Mouse (Mus musculus) thymus, postnatal 36 days (tissue): ENCODE data around the gene Slc35f1.
"Not testable (repeated sequence)": the region's sequence is repeated elsewhere in the genome, so short reads cannot be mapped to it uniquely, and the experiment has no call there.

Source experiments
- DNase-seq, 2 experiments: peaks; one replicate each; pipeline ENCODE4 v3.0.0; 2022; ENCODE audit warnings: mixed read lengths in 2 of 2

Gene Slc35f1

DNA sequence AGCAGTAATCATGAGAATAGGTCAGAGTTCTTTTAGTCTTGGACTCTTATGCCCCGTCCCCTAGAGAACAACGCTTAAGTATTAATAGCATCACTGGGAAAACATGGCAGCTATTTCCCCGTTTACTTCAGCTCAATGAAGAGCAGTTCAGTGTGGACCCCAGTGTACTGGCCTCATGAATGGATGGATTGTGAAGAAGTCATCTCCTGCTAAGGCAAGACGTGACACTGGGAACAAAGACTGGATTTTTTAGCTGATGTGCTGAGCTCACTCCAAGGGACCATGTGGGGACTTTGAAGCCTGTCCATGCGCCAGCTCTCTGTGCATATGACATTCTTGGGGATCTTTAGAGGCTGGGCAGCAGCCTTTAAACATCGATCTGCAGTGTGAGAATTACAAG is 101.2 kb downstream of the Slc35f1 start:
- DNase-seq = no peak

DNA sequence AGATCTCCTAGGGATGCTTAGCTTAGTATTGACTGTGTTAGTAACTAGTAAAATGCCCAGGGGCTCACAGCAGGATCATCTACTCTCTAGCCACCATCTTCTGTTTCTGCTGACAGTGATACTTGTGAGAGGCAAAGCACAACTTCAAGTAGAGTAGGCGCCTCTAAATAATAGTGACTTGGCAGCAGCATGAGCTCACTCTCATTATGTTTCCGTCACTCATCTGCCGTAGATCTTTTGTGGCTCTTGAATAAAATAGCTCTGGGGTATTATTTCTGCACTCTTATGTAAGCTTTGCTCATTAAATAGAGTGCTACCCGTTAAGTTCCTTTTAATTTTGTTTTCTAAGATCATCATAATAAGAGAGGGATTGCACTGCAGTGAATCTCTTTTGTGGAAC is 107.1 kb downstream of the Slc35f1 start:
- no peak for DNase-seq

DNA sequence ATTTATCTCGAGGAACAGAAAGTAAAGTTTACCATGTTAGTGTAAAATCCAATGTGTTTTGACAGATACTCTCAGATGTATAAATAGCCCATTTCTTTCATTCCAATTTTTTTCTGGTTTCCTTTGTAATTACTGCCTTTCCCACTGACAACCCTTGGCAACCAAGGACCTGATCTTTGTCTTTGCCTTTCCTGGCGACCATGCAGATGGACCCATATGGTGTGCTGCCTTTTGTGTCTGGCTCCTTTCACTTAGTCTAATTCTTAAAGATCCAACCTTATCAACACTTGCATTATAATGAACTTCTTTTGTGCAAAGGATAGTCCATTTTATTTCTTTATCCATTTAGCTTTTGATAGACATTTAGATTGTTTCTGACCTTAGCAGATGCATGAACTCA is 117.5 kb downstream of the Slc35f1 start:
- DNase-seq = no peak

DNA sequence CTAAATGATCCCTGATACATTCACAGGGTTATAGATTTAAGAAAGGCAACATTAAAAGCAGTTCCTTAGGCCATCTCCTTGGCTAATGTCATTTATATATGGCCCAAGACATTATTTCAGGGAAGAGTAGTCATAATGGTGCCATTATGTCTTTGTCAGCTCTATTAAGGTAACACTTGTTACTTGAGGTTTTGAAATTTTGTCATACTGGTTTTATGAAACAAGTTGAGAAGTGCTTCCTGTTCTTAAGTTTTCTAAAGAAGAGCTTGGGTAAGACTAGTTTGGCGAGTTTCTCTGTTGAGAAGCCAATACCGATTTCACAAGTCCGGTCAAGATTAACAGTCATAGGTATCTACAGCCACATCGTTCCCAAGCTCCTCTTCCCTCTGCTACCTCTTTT is 122.5 kb downstream of the Slc35f1 start:
- no peak for DNase-seq

DNA sequence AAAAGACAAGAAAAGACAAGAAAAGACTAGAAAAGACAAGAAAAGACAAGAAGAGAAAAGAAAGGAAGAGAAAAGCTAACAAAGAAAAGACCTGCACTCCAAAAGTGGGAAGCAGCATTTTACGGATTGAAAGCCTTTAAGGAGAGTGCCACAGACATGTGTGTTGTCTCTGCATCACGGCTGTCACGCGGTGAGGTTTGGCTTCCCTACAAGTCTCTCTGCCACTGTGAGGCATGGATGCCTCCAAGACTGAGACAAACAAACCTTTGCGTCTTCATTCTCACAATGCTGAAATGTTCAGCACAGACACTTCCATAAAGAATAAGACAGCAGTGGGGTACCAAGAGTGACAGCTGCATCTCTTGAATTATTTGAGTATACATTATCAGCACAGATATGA is 124.0 kb downstream of the Slc35f1 start:
- DNase-seq = no peak

DNA sequence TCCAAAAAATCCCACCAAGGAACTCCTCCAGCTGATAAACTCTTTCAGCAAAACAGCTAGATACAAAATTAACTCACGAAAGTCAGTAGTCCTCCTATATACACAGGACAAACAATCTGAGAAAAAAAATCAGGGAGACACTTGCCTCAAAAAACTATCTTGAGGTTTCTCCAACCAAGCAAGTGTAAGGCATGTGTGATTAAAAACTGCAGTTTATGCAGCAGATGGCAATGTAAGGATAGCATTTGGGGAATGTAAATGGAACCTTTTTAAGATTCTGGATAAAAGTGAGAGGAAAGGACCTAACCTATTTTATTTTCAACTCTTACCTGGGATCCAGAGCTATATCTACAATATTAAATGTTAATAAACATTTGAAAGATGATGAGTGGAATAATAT is 129.3 kb downstream of the Slc35f1 start:
- DNase-seq = no peak

DNA sequence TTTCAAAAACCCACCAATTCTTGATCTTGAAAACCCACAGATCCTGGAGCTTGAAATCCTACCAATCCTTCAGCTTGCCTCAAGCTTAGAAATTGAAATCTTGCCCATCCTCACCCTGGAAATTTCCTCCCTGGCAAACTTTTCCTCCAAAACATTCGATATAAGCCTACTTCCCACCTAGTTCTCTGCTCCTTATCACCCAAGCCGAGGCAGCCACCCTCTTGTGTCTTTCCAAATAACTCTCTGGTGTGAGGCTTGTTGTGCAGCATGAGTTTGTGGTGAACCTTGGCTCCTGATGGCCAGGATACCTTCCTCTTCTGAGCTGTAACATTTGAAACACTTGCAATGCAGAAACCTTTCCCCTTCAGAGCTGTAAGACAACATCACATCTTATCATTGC is 132.6 kb downstream of the Slc35f1 start:
- no peak for DNase-seq

DNA sequence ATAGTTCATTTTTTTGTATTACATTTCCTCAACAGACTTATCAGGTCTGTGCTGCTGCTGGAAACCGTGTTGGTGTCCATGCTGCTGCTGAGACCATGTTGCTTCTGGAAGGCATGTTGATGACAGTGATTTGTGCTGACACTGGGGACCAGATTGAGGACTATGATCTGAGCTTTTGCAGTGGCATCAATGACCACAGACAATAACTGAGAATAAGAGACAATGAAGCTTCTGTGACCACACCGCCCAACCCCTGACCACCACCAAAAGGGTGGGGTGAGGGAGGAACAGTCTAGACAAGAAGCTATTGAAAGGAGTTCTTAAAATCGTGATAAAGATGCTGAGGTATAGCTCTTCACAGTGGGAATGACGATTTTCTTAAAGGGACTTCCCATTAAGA is 135.4 kb downstream of the Slc35f1 start:
- no peak for DNase-seq

DNA sequence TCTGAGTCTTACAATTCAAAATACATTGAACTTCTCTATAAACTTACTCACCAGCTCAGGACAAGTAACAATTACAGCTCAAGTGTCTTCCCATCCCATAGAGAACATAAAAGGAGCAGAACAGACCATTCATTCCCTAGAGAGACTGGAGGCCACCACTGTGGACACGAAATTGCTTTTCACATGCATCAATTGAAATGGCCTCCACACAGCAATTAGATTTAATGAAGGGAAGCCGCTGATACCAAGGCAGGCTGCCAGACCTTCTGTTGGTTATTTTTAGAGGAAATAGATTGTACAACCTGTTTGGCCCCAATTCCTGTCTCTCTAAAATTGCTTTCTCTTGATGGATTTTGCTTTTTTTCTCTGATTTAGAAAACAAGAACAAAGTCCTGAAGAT is 150.5 kb downstream of the Slc35f1 start:
- no peak for DNase-seq

DNA sequence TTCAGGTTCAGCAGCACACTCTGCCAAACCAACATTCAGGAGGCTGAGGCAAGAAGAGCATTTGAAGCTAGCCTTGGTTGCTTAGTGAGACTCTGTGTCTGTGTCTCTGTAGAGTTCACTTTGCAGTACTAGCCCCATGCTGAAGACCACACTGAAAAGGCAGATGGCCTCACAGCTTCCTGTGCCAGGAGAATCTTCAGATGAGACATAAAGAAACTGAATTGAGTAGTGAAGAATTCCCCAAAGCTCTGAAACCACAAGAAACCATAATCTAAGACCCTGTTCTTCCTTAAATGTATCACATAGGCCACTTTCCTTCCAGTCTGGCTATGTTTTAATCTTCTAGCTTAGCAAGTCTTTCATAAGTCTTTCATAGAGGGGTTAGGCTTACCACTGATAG is 161.7 kb downstream of the Slc35f1 start:
- no peak for DNase-seq

DNA sequence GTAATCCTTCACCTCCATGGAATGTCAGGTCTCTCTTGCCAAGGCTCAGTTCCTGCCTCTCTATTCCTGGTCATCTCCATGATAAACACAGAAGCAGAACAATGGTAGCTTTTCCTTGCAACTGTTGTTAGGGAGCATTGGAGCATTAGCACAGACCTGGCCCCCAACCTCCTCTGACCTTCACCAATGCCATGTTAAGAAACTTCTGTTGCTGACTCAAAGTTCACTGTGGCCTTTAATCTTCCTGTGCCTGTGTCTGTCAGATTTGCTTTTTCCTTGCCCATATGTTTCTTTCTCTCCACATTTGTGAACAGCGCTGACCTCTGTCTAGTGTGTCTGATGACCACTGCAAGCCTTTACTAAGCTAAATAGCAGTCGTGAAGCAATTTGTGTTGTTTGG is 170.5 kb downstream of the Slc35f1 start:
- no peak for DNase-seq

DNA sequence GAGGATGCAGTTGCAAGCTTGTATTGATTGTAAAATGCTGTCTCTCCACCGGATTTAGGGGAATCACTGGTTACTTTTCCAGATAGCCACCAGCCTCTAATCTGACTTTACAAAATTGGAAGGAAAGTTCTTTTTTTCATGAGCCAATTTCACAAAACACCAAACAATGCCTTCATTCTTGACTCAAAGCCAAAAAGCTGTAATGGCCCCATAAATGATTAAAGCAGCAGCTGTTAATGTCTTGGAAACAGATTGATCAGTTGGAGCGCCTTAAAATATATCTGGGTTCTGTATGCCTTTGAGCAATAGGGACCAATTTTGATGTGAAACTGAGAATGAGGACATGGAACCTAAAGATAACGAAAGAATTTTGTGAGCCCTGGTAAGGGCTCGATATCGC is 174.6 kb downstream of the Slc35f1 start:
- DNase-seq = no peak

DNA sequence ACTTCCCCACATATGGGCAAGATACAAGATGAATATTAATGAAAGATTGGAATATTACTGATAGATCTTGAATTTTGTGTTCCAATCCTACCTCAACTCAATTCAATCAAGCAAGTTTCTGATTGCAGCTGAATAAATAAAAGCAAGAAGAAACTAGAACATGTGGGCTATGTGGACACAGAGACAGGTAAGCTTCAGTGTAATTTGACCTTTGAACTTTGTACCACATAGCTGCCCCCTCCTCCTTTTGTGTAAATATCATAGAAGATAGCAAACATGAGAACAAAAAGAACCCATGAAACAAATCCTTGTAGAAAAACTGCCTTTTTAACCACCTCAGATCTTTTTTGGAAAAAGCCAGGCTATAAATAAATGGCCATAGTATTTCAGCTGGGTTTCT is 180.8 kb downstream of the Slc35f1 start:
- DNase-seq = no peak

DNA sequence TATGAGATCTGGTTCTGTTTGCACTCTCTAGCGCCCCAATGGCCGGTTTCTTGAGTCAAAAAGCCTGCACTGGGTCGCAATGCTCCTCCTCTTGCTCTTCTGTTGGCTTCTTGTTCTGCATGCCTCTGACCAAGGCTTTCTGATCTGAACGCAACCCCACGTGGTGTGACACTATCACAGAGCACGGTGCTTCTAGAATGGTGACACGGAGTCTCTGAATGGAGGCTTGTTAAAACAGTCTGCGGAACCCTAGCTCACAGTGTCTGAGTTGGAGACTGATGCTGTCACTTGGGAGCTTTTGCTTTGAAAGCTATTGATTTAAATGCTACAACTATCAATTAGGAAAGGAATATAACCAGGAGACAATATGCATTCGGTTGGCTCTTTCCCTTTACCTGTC is 183.8 kb downstream of the Slc35f1 start:
- no peak for DNase-seq

DNA sequence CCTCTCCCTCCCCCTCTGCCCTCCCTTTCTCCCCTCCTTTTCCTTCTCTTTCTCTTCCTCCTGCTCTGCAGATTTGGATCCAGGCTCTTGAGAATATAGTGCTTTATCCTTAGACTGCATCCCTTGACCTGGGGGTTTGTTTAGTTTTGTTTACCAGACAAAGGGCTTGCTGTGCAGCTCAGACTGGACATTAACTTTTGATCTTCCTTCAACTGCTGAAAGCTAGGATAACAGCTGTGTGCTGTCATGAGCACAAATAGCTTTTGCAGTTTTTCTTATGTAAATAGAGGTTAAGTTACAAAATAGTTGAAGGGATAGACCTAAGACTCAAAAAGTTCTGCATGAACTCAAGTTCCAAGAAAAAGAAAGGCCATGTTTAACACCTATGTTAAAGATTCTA is 184.4 kb downstream of the Slc35f1 start:
- DNase-seq = no peak

DNA sequence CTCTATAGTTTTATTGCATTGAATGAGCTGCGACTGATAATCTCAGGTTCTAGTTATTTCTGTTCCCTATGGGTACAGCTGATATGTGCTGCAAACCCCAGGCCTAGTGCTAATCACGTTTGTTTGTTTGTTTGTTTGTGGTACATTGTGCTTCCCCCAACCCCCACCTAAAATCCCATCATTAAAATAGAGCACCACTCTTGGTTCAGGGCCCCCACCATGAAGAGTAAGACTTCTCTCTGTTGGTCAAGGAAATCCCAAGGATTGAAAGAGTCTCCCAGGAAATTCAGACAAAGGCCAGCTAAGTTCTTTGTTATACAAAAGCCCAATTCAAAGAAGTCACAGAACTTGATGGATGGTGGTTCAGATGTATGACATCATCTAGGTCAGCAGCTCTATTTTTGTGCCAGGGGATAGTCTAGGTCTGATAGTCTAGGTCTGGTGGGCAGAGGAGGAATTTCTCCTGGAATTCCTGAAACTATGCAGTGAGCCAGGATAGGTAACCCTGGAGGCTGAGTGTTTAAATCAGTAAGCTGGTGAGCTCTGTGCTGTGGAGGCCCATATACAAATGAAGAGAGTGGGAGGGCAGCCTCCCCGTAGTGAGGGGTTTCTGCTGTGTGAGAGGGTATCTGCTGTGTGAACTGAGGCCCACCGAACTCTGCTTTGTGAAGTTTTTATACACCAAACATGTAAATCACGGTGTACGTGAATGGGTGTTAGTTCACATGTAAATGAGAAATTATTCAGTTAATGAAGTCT is 187.1 kb downstream of the Slc35f1 start:
- no peak for DNase-seq

DNA sequence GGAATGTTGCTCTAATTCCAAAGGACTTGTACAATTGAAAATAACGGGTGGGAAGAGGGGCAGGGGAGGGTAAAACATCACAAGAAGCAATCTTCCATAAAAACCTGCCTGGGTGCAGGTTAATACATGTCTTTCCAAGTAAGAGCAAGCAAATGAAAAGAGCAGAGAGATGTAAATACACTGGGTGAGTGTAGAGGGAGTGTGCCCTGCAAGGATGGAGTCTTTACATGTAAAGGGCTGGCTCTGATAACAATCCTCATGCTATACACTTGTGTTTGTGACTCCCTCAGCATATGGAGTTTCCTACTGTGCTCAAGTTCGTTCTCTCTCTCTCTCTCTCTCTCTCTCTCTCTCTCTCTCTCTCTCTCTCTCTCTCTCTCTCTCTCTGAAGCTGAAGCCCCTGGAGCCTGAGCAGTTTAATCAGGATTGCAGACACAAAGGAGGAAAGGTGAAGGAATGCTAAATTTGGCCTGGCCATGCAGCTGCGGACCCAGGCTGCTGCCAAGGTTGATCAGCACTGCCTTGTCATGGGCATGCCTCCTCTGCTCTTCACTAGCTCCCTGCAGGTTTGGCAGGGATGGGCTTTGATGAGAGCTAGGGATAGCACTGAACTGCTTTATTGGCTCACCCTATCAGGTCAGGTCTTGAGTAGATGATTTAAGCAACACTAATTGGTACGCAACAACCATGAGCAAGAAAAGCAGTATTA is 187.9 kb downstream of the Slc35f1 start:
- DNase-seq = no peak

DNA sequence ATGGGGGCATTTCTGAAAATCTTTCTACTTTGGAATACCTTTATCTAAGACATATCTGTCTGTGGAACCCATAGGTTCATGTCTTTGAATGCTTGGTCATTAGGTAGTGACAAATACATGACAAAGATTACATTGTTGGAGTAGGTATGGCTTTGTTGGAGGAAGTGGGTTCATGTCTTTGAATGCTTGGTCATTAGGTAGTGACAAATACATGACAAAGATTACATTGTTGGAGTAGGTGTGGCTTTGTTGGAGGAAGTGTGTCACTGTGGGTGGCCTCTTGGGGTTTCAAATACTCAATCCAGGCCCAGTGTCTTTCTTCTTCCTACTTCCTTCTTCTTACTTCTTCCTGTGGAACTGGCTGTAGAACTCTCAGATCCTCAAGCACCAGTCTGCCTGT is 206.4 kb downstream of the Slc35f1 start:
- not testable (repeated sequence) for DNase-seq

DNA sequence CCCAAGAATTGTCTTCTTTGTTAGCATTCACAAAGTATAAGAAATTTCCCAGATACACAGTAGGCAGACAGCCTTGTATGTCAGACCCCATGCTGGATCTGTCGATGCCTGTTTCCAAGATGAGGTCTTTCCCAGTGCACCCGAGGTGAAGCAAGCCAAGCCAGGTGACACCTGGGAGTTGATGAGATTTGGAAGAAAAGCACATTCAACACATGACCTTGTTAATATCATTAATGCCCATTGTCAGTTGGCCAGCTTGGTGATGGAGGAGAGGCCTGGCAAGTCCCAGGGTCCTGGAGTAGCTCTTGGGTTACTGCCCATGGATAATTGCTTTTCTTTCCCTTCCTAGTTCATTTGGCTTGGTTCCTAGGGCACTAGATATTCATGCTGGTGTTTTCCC is 214.6 kb downstream of the Slc35f1 start:
- no peak for DNase-seq

DNA sequence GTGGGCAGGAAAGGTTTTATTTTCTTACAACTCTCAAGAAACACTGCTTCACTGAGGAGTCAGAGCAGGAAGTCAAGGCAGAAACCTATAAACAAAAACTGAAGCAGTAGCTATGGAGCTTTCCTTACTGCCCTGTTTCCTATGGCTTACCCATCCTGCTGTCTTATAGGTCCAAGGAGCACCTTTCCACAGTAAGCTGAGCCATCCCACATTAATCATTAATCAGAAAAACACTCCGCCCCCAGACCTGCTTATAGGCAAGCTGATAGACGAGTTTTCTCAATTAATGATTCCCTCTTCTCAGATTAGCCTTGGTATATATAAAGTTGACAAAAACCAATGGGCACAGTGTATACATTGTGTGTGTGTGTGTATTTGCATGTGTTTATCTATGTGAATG is 221.4 kb downstream of the Slc35f1 start:
- no peak for DNase-seq

DNA sequence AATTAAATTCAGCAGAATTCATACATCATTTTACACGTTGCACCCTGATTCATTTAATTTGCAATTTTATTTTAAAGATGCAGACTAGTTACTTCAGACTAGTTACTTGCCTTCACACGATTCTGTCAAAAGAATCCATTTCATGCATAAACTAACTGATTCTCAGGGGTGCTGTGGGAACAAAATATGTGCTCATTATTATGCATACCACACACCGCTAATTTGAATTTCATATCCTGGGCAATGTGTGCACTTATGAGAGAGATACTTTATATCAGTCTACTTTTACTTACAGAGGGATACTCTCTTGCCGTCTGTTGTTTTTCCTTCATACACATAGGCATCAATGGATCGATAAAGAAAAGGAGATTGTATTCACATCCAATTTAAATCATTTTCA is 228.4 kb downstream of the Slc35f1 start:
- no peak for DNase-seq

DNA sequence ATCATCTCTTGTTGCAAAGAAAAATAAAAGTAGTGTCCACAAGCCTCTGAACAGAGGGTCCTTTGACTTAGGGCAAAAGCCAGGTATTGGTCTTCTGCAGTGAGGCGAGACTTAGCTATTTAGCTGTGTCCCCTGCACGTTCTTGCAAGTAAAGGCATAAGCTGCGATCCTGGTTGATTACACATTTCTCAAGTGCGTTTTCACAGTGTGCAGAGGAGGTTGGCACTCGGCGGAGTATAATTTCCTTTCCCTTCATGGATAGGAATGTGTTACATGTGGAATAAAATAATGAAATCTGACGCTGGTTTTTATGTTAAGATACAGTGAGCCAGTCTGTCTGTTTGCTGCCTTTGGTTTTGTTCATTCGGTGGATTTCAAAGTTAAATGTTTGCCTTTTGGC is 232.8 kb downstream of the Slc35f1 start:
- DNase-seq = no peak

DNA sequence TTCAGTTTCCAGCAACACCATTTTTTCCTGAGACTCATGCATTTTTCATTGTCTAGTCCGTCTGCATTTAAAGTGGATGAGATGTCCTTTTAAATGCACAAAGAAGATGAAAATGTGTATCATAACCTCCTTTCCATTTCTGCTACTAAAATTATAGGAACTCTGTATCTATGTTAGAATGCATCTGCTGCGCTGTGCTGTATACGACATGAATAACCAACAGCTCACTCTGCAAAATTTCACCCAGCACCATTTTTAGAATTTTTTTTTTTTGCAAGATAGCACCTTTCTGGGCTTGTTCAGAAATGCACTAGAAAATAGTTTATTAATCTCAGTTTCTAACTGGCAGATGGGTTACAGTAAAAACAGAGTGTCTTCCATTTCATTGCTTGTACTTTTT is 236.0 kb downstream of the Slc35f1 start:
- no peak for DNase-seq

DNA sequence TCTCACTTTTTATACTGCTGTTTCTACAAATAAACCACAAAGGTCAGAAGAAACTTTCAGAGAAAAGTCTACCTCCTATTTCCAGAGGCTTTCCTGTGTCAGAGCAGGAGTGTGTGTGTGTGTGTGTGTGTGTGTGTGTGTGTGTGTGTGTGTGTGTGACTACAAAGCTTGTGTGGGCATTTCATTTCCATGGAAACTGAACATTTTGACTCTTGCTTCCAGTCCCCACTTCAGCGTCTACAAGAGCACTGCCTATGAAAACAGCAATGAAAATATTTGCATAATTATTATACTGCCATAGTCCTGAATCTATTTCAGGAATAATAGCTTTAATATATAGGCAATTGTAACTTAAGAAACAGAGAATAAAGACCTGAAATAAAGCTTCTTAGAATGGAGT is 241.8 kb downstream of the Slc35f1 start:
- DNase-seq = no peak

DNA sequence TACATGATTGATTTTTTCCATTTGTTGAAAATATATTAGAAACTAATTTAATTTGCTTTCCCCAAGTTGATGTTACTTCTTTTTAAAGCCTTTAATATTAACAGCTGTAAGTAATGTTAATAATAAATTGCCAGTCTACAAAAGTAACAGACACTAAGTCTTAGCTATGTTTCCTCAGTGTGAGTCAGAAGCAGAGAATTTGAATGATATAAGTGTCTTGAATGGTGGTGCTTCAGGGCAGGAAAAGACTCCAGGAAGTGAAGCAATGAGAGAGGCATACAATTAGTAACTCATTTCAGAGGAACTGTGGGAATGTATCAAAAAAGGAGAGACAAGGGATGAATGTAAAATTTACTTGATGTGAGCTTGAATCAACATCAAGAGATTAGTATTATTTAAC is 244.3 kb downstream of the Slc35f1 start:
- no peak for DNase-seq
